Mouse (Mus musculus): ENCODE results near the gene 2010111I01Rik.
"Not testable (repeated sequence)": the region's sequence is repeated elsewhere in the genome, so short reads cannot be mapped to it uniquely, and the experiment has no call there.

GRCm38 (mm10) chr13:63007491-63007890 is 42.8 kb downstream of the 2010111I01Rik start:
- TF ChIP-seq CTCF (IDR thresholded peaks at IDR 0.05; ENCODE audit: extremely low read depth, insufficient read depth, insufficient read length, insufficient replicate concordance); POLR2A (IDR thresholded peaks at IDR 0.05; ENCODE audit: low read depth, low read length): not testable (repeated sequence)
